Mouse (Mus musculus) erythroblast, embryonic 14.5 days (primary cell): ENCODE measurements around the gene Gas6.

Experiments used
- GATA1 ChIP-seq: IDR thresholded peaks from 2 replicates; pipeline ENCODE4 v1.6.1; 2012; ENCODE audit warnings: low read length, inconsistent platforms, mixed read lengths
- TAL1 ChIP-seq: IDR thresholded peaks from 3 replicates; pipeline ENCODE4 v1.6.1; 2012; ENCODE audit warnings: low read length, inconsistent platforms, mixed read lengths

DNA sequence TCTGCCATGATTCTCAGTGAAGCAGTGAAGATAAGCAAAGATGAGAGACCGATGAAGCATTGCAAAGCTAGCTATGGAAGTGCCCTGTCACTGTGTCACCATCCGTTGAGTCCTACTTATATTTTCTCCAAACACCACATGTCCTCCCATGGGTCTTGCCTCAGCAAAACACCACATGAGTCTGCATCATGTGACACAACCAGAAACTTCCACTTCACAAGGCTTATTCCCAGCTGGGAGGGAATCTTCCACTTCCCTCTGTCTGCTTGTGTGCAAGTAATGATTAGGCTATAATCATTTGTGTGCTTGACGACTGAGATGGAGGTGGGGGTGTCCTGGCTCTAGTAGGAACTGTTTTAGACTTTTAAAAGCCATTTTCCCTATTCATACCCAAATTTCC, 6.9 kb upstream of the Gas6 start:
- TF ChIP-seq GATA1 (no peak), TAL1 (no peak)
